Mouse (Mus musculus): ENCODE results near the gene Ptgis.
"Not testable (repeated sequence)": the region's sequence is repeated elsewhere in the genome, so short reads cannot be mapped to it uniquely, and the experiment has no call there.

The Ptgis gene

GRCm38 (mm10) chr2:167232132-167233008 lies 8.0 kb downstream of the Ptgis start:
- DNase-seq (ENCODE audit: low spot score), result peak; percentile 27

GRCm38 (mm10) chr2:167230554-167230953 lies 9.8 kb downstream of the Ptgis start:
- peak; percentile 38 for DNase-seq (ENCODE audit: low spot score)

GRCm38 (mm10) chr2:167224937-167225336 lies 15.5 kb downstream of the Ptgis start:
- no peak for DNase-seq (ENCODE audit: low spot score)

GRCm38 (mm10) chr2:167224194-167224593 lies 16.2 kb downstream of the Ptgis start:
- DNase-seq (ENCODE audit: low spot score), result no peak

DNA sequence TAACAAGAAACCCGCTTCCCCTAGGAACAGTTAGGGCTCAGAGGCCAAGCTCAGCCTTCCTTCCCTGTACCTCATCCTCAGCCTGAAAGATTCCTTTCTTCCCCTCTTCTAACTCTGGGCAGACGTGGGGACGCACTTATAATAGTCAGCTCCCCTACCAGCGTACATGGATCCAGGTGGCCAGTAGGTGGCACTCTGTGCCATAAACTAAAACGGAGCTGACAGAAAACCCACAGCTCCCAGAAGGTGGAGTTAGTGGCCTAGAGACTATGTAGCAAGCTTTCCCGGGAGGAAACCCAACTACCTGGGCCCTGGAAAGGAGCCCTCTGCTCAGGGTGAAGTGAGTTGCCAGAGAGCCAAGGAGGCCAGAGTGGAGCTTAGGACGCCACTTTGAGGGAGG lies 18.3 kb downstream of the Ptgis start:
- peak; percentile 53 for DNase-seq (ENCODE audit: low spot score)

DNA sequence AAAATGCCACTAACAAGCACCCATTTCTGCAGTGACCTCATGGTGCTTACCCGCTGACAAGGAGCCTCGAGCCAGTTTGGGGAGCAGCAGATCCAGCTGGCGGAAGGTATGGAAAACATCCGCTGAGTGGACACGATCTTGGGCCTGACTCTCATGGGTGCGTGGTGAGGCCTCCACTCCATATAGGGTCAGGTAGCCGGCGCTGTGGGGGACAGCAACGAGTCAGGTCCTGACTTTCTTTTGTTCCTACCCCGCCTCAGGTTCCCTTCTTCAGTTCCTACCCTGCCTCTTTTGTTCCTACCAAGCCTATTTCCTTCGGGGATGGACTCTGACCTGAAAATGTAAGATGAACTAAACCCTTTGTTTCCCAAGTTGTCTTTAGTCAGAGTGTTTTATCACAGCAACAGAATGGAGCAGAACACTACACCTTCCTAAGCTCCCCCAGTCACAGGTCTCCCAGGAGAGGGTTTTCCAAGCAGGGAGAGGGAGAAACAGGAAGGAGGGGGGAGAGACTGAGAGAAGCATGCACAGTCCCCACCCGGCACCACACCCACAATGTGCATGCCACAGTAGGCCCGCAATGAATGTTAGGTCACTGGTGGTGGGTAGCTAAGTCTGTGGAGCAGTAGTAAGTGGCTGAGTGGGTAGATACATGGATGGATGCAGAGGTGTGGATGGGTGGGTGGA lies 19.1 kb downstream of the Ptgis start:
- no peak for DNase-seq (ENCODE audit: low spot score)

DNA sequence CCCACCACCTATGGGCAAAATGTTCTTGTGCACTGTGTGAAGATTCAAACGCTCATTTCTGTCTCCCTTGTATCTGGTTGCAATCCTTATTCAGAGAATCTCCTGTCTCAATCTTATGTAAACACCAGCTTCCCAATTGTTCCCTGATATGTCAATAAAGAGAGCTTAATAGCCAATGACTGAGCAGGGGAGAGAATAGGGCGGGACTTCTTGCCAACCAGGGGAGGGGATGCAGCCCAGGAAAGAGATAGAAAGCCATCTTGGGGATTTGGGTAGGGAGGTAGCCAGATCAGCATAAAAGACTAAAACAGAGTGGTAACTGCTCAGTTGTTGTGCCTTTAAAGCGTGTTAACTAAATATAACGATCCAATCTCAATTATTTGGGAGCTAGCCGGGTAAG lies 19.7 kb downstream of the Ptgis start:
- no peak for DNase-seq (ENCODE audit: low spot score)

DNA sequence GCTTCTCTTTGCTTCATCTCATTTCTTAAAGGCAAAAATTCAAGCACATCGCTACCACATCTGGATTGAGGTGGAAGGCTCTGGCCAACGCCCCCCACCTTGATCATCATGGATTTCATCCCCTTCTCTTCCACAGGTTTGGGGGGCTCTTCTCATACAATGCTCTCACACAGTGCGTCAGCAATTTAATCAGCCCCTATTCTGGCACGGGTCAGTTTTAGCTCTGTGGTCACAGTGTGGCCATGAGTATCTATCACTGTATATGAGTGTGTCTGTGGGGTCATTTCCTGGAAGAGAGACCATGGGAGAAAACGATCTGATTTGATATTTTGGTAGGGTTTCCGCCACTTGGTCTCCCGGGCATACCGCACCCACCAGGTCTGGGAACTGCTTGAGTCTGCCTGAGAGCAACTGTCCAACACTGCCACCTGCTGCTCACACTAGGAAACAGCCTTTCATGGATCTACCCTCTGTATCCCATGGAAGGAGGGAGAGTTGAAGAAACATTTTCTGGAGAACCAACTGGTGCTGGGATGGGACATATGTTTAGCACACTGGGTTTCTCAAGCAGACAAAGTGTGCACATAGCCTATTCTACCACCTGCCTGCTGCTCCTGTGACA lies 21.1 kb downstream of the Ptgis start:
- DNase-seq (ENCODE audit: low spot score), result peak; percentile 64

DNA sequence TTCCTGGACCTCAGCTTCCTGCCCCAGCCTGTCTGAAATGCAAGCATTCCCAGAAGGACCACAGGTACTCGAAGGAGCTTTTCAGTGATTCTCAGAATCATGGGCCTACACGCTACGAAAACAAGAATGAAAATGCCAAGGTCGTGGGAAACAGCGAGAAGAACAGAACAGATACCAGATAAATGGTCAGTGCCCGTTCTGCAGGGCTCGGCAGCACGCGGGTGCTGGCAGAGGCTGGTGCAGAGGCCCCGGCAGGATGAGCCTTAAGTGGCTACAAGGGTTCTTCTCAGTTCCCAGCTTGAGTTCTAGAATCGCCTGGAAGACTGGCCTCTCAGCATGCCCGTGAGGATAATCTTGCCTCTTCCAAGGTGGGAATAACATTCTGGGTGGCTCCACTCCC lies 26.7 kb downstream of the Ptgis start:
- no peak for DNase-seq (ENCODE audit: low spot score)

DNA sequence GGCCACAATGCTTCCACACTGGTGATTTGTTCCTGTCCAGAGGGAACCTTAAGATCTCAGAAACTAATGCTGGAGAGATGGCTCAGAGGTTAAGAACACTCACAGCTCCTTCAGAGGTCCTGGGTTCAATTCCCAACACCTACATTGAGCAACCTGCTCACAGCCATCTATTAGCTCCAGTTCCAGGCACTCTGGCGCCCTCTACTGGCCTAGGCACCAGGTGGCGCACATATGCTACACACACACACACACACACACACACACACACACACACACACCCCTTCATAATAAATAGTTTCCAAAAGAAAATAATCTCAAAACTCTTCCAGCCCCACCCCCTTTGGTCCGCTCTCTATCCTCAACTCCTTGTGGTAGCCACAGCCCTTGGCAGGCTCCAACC lies 27.3 kb downstream of the Ptgis start:
- no peak for DNase-seq (ENCODE audit: low spot score)

DNA sequence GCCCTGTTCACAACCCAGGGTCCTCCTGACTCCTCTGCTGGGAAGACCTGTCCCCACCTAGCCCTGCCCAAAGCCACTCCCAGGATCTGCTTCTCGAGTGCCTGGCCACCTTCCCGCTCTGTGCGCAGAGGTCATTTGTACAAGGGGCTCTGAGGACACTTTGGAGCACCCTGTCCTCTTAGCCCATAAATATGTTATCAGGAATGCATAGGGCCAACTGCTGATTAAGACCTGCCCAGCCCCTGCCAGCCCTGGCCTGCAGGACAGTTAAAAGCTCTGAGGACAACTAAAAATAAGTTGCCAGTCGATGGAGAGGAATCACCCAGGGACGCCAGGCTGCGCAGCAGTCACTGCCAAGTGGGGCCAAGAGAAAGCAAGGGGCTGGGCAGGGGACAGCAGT lies 27.9 kb downstream of the Ptgis start:
- no peak for DNase-seq (ENCODE audit: low spot score)

DNA sequence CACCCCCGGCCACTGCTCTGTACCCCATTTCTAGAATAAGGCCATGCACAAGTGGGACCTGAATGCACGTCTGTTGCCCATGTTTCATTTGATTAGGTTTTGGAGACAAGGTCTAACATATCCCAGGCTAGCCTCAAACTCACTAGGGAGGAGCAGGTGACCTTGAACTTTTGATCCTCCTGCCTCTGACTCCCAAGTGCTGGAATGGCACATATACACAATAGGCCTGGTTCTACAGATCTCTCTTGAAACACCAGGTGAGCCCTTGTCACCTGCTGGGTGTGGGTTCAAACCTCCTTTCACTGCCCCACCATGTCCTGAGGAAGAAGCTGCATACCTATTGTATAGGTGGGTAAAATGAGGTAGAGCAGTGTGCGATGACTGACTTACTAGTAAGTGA lies 28.3 kb downstream of the Ptgis start:
- DNase-seq (ENCODE audit: low spot score), result no peak

DNA sequence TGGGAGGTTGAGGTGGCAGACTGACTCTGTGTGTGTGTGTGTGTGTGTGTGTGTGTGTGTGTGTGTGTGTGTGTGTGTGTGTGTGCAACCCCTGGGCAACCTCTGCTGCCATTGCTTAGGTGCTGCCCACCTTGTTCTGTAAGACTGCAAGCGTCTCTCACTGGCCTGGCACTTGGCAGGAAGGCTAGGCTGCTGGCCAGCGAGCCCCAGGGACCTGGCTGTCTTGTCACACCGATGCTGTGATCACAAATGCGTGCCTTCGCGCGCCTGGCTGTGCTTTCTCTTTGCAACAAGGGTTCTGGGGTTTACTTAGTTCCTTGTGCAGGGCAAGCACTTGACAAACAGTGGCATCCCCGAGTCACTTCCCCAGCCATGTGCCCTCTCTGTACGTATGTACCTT lies 30.5 kb downstream of the Ptgis start:
- no peak for DNase-seq (ENCODE audit: low spot score)

- DNase-seq (ENCODE audit: low spot score), result no peak
Measured at GRCm38 (mm10) chr2:167208984-167209383, 31.4 kb downstream of the Ptgis start.

GRCm38 (mm10) chr2:167205918-167206629 lies 34.3 kb downstream of the Ptgis start:
- DNase-seq (ENCODE audit: low spot score), result no peak

GRCm38 (mm10) chr2:167204686-167205085 lies 35.7 kb downstream of the Ptgis start:
- DNase-seq (ENCODE audit: low spot score), result not testable (repeated sequence)

DNA sequence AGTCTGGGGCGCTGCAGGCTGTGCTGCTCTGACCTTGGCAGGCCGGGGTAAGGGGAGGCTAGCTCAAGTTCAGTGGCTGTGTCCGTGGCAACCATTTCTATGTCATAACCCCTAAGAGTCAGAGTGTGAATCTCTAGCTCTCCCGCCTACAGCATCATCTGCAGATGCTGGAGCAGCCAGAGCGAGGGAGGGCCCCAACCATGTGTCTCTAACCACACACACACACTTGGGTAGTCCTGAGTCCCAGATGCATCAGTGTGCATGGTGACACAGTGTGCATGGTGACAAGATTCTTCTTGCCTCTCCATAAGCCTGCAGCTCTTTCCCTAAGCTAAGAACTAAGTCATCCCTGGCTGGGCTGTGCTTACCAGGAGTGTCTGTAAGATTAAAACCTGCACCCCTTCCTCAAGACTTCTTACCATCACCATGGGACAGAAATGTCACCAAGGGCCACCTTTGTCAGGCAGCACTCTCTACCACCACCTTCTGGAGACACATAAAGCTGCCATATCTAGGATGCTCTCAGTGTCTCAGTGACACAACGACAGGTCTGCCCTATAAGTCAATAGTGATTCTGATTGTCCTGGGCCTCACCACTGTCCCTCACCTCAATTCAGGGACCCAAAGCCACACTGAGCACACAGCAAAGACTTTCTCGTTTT lies 36.8 kb downstream of the Ptgis start:
- DNase-seq (ENCODE audit: low spot score), result no peak

DNA sequence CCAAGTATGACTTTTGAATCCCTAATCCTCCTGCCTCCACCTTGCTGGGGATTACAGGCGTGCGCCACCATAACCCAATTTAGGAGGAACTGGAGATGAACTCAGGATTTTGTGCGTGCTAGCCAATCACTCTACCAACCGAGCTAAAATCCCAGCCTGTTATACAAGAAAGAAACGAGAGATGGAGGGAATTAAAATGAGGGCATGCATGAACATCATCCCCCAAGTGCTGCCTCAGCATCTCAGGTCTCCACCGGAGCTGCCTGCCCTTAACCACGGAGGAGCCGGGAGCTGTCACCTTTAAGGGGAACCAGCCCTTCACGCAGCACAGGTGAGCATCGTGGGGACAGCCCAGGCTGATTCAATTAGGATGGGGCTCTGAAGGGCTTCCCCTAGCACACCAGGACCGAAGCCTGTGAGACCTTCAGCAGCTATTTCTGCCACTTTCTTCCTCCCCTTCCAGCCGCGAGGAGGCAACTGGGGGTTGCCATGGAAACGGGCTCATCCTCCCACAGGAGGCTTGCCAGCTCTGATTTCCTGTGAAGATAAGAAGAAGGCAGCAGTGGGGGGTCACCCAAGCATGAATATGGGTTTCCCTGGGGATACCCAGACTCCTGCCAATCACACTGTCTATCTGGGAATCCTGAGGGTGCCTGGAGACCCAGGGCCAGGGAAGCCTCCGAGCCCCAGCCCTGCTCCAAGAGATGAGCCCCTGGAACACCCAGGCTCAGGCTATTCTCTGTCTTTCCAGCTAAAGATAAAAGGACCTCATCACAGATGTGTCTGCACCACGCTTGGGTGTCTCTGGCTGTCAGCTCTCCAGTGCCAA lies 38.7 kb downstream of the Ptgis start:
- no peak for DNase-seq (ENCODE audit: low spot score)

- no peak for DNase-seq (ENCODE audit: low spot score)
Measured at GRCm38 (mm10) chr2:167198660-167199427, 41.6 kb downstream of the Ptgis start.

GRCm38 (mm10) chr2:167193361-167193760 lies 47.0 kb downstream of the Ptgis start:
- DNase-seq (ENCODE audit: low spot score), result no peak
